Mouse (Mus musculus): ENCODE results near the gene Cds1. TPM values are rescaled to one million over a fixed set of nuclear protein-coding genes. Genes with fewer than 3 reads are reported as not detected.

Cds1 gene
- polyA plus RNA-seq, 1 experiment = 15.9 TPM

DNA sequence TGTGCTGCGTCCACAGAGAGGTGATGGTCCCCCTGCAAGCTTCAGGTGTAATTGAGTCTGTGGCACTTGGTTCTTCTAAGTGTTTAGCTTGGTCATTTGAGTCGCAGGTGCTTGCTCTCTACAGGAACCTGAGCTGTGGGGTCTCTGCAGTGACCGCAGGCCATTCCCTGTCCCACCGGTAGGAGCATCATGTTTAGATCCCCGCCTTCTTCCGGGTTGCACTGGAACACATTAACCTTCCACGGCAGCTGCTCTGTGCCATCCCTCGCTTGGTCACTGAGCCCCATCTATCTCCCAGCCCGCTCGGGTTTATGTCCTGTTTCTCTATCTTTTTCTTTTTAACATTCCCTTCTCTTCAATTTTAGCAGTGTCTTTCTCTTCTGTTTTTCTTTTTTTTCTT is 54.3 kb downstream of the Cds1 start:
- Histone ChIP-seq H3K27me3 (ENCODE audit: control insufficient read depth, insufficient read depth, low read length, poor library complexity, severe bottlenecking) (no peaks in the 10 kb centered on the region), H3K4me1 (ENCODE audit: control insufficient read depth, insufficient read depth, low read length) (peaks cover 16% of the 10 kb centered on the region), H3K36me3 (ENCODE audit: control insufficient read depth, insufficient read depth, low read length, poor library complexity, severe bottlenecking) (no peaks in the 10 kb centered on the region), H3K4me3 (ENCODE audit: low read depth, low read length) (no peak overlapping the region), H3K9me3 (replicated peaks; ENCODE audit: control insufficient read depth, insufficient read depth, low read length, poor library complexity, severe bottlenecking) (no peaks in the 10 kb centered on the region), H3K27ac (ENCODE audit: insufficient read depth, low read length) (no peak overlapping the region), H3K9ac (ENCODE audit: low read depth, poor library complexity, severe bottlenecking) (no peak overlapping the region)
- TF ChIP-seq CTCF (IDR thresholded peaks at IDR 0.05; ENCODE audit: low read depth, low read length) = no peak
- TF ChIP-seq EP300 (IDR thresholded peaks at IDR 0.05; ENCODE audit: insufficient read depth, low read depth, low read length) = no peak
- no peak for TF ChIP-seq POLR2A (IDR thresholded peaks at IDR 0.05; ENCODE audit: insufficient read depth, low read length)

GRCm38 (mm10) chr5:101819844-101820243 is 54.9 kb downstream of the Cds1 start:
- H3K27ac ChIP-seq (ENCODE audit: insufficient read depth, low read length) = no peak overlapping the region
- TF ChIP-seq POLR2A (IDR thresholded peaks at IDR 0.05; ENCODE audit: insufficient read depth, low read length) = no peak
- no peak for TF ChIP-seq CTCF (IDR thresholded peaks at IDR 0.05; ENCODE audit: low read depth, low read length)
- TF ChIP-seq EP300 (IDR thresholded peaks at IDR 0.05; ENCODE audit: insufficient read depth, low read depth, low read length) = peak; percentile 63; the same call in 1 of the 2 replicates

GRCm38 (mm10) chr5:101821052-101821451 is 56.1 kb downstream of the Cds1 start:
- Histone ChIP-seq H3K4me3 (ENCODE audit: low read depth, low read length) (no peak overlapping the region), H3K4me1 (ENCODE audit: control insufficient read depth, insufficient read depth, low read length) (peaks cover 22% of the 10 kb centered on the region), H3K9ac (ENCODE audit: low read depth, poor library complexity, severe bottlenecking) (no peak overlapping the region), H3K9me3 (replicated peaks; ENCODE audit: control insufficient read depth, insufficient read depth, low read length, poor library complexity, severe bottlenecking) (no peaks in the 10 kb centered on the region), H3K27me3 (ENCODE audit: control insufficient read depth, insufficient read depth, low read length, poor library complexity, severe bottlenecking) (no peaks in the 10 kb centered on the region), H3K36me3 (ENCODE audit: control insufficient read depth, insufficient read depth, low read length, poor library complexity, severe bottlenecking) (no peaks in the 10 kb centered on the region), H3K27ac (ENCODE audit: insufficient read depth, low read length) (no peak overlapping the region)
- TF ChIP-seq POLR2A (IDR thresholded peaks at IDR 0.05; ENCODE audit: insufficient read depth, low read length) = no peak
- no peak for TF ChIP-seq CTCF (IDR thresholded peaks at IDR 0.05; ENCODE audit: low read depth, low read length)
- TF ChIP-seq EP300 (IDR thresholded peaks at IDR 0.05; ENCODE audit: insufficient read depth, low read depth, low read length) = no peak

More at GRCm38 (mm10) chr5:101819844-101820243, 54.9 kb downstream of the Cds1 start:
- no peaks in the 10 kb centered on the region for H3K27me3 ChIP-seq (ENCODE audit: control insufficient read depth, insufficient read depth, low read length, poor library complexity, severe bottlenecking)
- H3K9ac ChIP-seq (ENCODE audit: low read depth, poor library complexity, severe bottlenecking) = no peak overlapping the region
- H3K4me1 ChIP-seq (ENCODE audit: control insufficient read depth, insufficient read depth, low read length) = peaks cover 18% of the 10 kb centered on the region
- no peaks in the 10 kb centered on the region for H3K36me3 ChIP-seq (ENCODE audit: control insufficient read depth, insufficient read depth, low read length, poor library complexity, severe bottlenecking)
- H3K4me3 ChIP-seq (ENCODE audit: low read depth, low read length) = no peak overlapping the region
- H3K9me3 ChIP-seq (replicated peaks; ENCODE audit: control insufficient read depth, insufficient read depth, low read length, poor library complexity, severe bottlenecking) = no peaks in the 10 kb centered on the region

- Histone ChIP-seq H3K9ac (ENCODE audit: low read depth, poor library complexity, severe bottlenecking) (no peak overlapping the region), H3K9me3 (replicated peaks; ENCODE audit: control insufficient read depth, insufficient read depth, low read length, poor library complexity, severe bottlenecking) (no peaks in the 10 kb centered on the region), H3K27me3 (ENCODE audit: control insufficient read depth, insufficient read depth, low read length, poor library complexity, severe bottlenecking) (no peaks in the 10 kb centered on the region), H3K4me1 (ENCODE audit: control insufficient read depth, insufficient read depth, low read length) (peaks cover 22% of the 10 kb centered on the region), H3K27ac (ENCODE audit: insufficient read depth, low read length) (no peak overlapping the region), H3K4me3 (ENCODE audit: low read depth, low read length) (no peak overlapping the region), H3K36me3 (ENCODE audit: control insufficient read depth, insufficient read depth, low read length, poor library complexity, severe bottlenecking) (no peaks in the 10 kb centered on the region)
- TF ChIP-seq EP300 (IDR thresholded peaks at IDR 0.05; ENCODE audit: insufficient read depth, low read depth, low read length) (no peak), POLR2A (IDR thresholded peaks at IDR 0.05; ENCODE audit: insufficient read depth, low read length) (no peak), CTCF (IDR thresholded peaks at IDR 0.05; ENCODE audit: low read depth, low read length) (no peak)
Observed at GRCm38 (mm10) chr5:101821491-101822310, 56.8 kb downstream of the Cds1 start.

GRCm38 (mm10) chr5:101822311-101822670 is 57.4 kb downstream of the Cds1 start:
- Histone ChIP-seq H3K27me3 (ENCODE audit: control insufficient read depth, insufficient read depth, low read length, poor library complexity, severe bottlenecking) (no peaks in the 10 kb centered on the region), H3K4me1 (ENCODE audit: control insufficient read depth, insufficient read depth, low read length) (peaks cover 22% of the 10 kb centered on the region), H3K9ac (ENCODE audit: low read depth, poor library complexity, severe bottlenecking) (no peak overlapping the region), H3K4me3 (ENCODE audit: low read depth, low read length) (no peak overlapping the region), H3K36me3 (ENCODE audit: control insufficient read depth, insufficient read depth, low read length, poor library complexity, severe bottlenecking) (no peaks in the 10 kb centered on the region), H3K27ac (ENCODE audit: insufficient read depth, low read length) (no peak overlapping the region), H3K9me3 (replicated peaks; ENCODE audit: control insufficient read depth, insufficient read depth, low read length, poor library complexity, severe bottlenecking) (no peaks in the 10 kb centered on the region)
- no peak for TF ChIP-seq POLR2A (IDR thresholded peaks at IDR 0.05; ENCODE audit: insufficient read depth, low read length)
- TF ChIP-seq EP300 (IDR thresholded peaks at IDR 0.05; ENCODE audit: insufficient read depth, low read depth, low read length) = peak; percentile 67; the same call in 1 of the 2 replicates
- no peak for TF ChIP-seq CTCF (IDR thresholded peaks at IDR 0.05; ENCODE audit: low read depth, low read length)

Measured in ES-Bruce4 (cell line).